Mouse (Mus musculus) lung, postnatal 0 days (tissue): Measurements from ENCODE around the gene Atf7ip.

Experiments
- CTCF ChIP-seq: IDR thresholded peaks from 2 replicates; pipeline ENCODE4 v1.5.1; 2016; ENCODE audit warnings: antibody characterized with exemption, mild to moderate bottlenecking
- EP300 ChIP-seq: IDR thresholded peaks from 2 replicates; pipeline ENCODE4 v1.6.1; 2016; ENCODE audit warnings: antibody characterized with exemption, mild to moderate bottlenecking, control low read depth

GRCm38 (mm10) chr6:136553767-136554569 lies 48.0 kb downstream of the Atf7ip start:
- peak; percentile 52; the same call in 1 of the 2 replicates for TF ChIP-seq EP300
- TF ChIP-seq CTCF = peak; percentile 42
